In genomic region chr5:53212782-53213710, GRCm38 (mm10) we compare ENCODE assay signal across 8 mouse cellular contexts. TPM values are rescaled to one million over a fixed set of nuclear protein-coding genes. Genes with fewer than 3 reads are reported as not detected.
DNase-seq lines count a peak whose midpoint lies in the region; ATAC-seq and TF ChIP-seq lines count a peak whose summit lies in the region.

No protein-coding gene starts in this region.

- H3K27me3 ChIP-seq in testis, adult 2 months (ENCODE audit: control insufficient read depth, insufficient read depth, low read length) = no peaks in the 10 kb centered on the region
- H3K27me3 ChIP-seq in midbrain, embryonic 10.5 days (ENCODE audit: low read depth, poor library complexity, severe bottlenecking) = peaks cover 75% of the 10 kb centered on the region

- TF ChIP-seq CTCF in testis, adult 2 months (IDR thresholded peaks at IDR 0.05; ENCODE audit: control insufficient read depth, insufficient read depth, insufficient replicate concordance, low read depth, low read length) = no peak

- H3K4me3 ChIP-seq in testis, adult 2 months (ENCODE audit: control insufficient read depth, low read depth, low read length) = peak overlapping the region; percentile 42
- peak overlapping the region; percentile 75 for H3K4me3 ChIP-seq in midbrain, embryonic 10.5 days

- ATAC-seq in megakaryocyte-erythroid progenitor cell, adult 5-6 weeks (replicated peaks; ENCODE audit: low FRiP score, low TSS enrichment, poor library complexity, severe bottlenecking) = no peak

- DNase-seq in testis, postnatal 14 days (ENCODE audit: low spot score) = no peak
- peak; percentile 83 for DNase-seq in cerebellum, adult 9-11 months
- peak; percentile 38 for DNase-seq in gastrocnemius, postnatal 25 days
- DNase-seq in kidney, postnatal 25 days = peak; percentile 35 to 76
- peak; percentile 51 for DNase-seq in midbrain, embryonic 10.5 days (ENCODE audit: low spot score)
- peak; percentile 6 for DNase-seq in thymus, postnatal 25 days

- TF ChIP-seq POLR2A in testis, adult 2 months (IDR thresholded peaks at IDR 0.05; ENCODE audit: control insufficient read depth, low read depth, low read length) = no peak

- peaks cover 5% of the 10 kb centered on the region; the same call in 1 of the 2 replicates for H3K4me1 ChIP-seq in testis, adult 2 months (ENCODE audit: control insufficient read depth, insufficient read depth, low read length)
- H3K4me1 ChIP-seq in midbrain, embryonic 10.5 days = peaks cover 36% of the 10 kb centered on the region

- no peaks in the 10 kb centered on the region for H3K9me3 ChIP-seq in midbrain, embryonic 10.5 days (replicated peaks)

- under 1% methylated on average over 78 of the region's 99 CpGs for WGBS in midbrain, embryonic 10.5 days

- H3K27ac ChIP-seq in testis, adult 2 months (ENCODE audit: control insufficient read depth, insufficient read depth, low read depth, low read length) = no peak overlapping the region
- H3K27ac ChIP-seq in midbrain, embryonic 10.5 days (replicated peaks) = peak overlapping the region; percentile 85

- H3K36me3 ChIP-seq in testis, adult 2 months (ENCODE audit: control insufficient read depth, insufficient read depth, low read length) = no peaks in the 10 kb centered on the region
- no peaks in the 10 kb centered on the region for H3K36me3 ChIP-seq in midbrain, embryonic 10.5 days

RNA-seq across cellular contexts. Expression of gene Sel1l3, which starts 0.7 kb away (rescaled TPM):
- polyA plus RNA-seq in testis, adult 2 months (2012; rRNA removed) = 0.64 and 0.71 TPM in 2 replicates
- 10 to 100 TPM; 71.7 to 90.2 TPM for total RNA-seq in gastrocnemius, postnatal 25 days (2021)
- 0.96 and 1.1 TPM in 2 replicates for polyA plus RNA-seq in midbrain, embryonic 10.5 days (2016; fragmentation: Nextera tagmentation; extraction: Ambion mirVana)
- not detected in 2 replicates for total RNA-seq in megakaryocyte-erythroid progenitor cell, adult 5-6 weeks (2014; fragmentation: Nextera tagmentation)
- not detected in 2 replicates for total RNA-seq in megakaryocyte-erythroid progenitor cell, adult 5-6 weeks (2017)

RNA-seq across cellular contexts. Expression of gene Smim20, which starts 53.8 kb away (rescaled TPM):
- polyA plus RNA-seq in testis, adult 2 months (2012; rRNA removed) = 15.8 and 16.9 TPM in 2 replicates
- total RNA-seq in gastrocnemius, postnatal 25 days (2021) = 10 to 100 TPM; 60.7 to 61.1 TPM
- 70.9 and 74.1 TPM in 2 replicates for polyA plus RNA-seq in midbrain, embryonic 10.5 days (2016; fragmentation: Nextera tagmentation; extraction: Ambion mirVana)
- 56.5 and 92.9 TPM in 2 replicates for total RNA-seq in megakaryocyte-erythroid progenitor cell, adult 5-6 weeks (2014; fragmentation: Nextera tagmentation)
- total RNA-seq in megakaryocyte-erythroid progenitor cell, adult 5-6 weeks (2017) = 30.0 and 44.5 TPM in 2 replicates

Comparison
In these comparisons a context has a peak if more than half of its experiments do, and no peak if none do; other contexts are left out.
1. RNA of gene Sel1l3, which starts 0.7 kb away (total RNA-seq): 71.7 to 90.2 TPM in gastrocnemius, postnatal 25 days; not detected in megakaryocyte-erythroid progenitor cell, adult 5-6 weeks; every median in the first group is over 10 times any median in the second.